Mouse (Mus musculus) embryo, embryonic 10.5 days (tissue): ENCODE measurements around the gene Prkch.

Source experiments
- DNase-seq: peaks from one replicate; pipeline ENCODE4 v3.0.0-alpha.2; 2015; ENCODE audit warnings: low spot score

Prkch gene

GRCm38 (mm10) chr12:73610831-73611370 lies 26.3 kb downstream of the Prkch start:
- DNase-seq = no peak

DNA sequence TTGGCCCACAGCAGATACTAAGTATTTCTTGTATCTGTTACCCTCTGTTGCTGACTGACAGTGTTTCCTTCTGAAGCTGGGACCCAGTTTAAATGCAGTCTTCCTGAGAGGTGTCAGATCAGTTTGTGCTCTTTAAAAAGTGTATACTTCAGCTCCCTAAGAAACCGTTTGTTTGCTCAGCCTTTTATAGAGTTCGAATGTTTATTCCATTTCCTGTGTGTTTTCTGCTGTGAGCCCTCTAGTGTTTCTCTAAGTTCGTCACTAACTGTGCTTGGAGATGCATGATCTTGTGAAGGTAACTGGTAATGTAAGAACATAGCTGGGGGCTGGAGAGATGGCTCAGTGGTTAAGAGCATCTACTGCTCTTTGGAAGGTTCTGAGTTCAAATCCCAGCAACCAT lies 27.1 kb downstream of the Prkch start:
- DNase-seq = no peak

DNA sequence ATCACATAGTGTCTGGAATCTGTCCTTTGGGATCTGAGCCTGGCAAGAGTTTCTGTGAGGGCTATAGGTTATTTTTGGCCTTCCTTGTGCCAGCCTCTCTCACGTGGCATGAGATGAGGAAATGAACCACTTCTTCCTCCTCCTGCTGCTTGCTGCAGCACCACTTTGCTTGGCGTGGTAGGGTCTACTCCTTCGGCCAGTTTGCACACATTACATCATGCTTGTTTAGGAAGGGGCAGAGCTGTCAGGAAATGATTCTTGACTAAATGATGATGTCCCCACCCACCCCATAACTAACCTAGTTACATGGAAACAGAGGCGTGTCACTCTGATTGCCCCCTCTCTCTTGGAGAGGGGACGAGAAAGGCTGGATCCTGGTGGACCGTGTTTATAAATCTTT lies 28.6 kb downstream of the Prkch start:
- no peak for DNase-seq

DNA sequence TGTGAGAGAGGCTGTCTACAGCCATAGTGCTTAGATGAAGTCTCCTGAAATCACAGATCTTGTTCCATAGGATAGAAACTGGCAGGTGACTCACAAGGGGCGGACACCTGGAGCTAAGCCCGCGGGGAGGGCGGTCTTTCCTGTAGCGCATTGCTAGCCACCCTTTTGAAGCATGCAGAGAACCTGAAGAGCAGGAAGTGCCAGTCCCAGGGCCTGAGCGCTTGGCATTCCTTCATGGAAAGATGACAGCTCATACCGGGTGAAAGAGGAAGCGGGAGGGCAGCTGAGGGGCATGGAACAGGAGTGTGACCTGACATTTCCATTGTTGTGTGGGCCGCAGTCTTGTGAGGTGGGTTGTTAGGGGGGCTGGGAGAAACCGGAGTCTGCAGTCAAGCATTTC lies 33.1 kb downstream of the Prkch start:
- peak; percentile 29 for DNase-seq

- no peak for DNase-seq
Observed at GRCm38 (mm10) chr12:73625277-73626032, 40.9 kb downstream of the Prkch start.

DNA sequence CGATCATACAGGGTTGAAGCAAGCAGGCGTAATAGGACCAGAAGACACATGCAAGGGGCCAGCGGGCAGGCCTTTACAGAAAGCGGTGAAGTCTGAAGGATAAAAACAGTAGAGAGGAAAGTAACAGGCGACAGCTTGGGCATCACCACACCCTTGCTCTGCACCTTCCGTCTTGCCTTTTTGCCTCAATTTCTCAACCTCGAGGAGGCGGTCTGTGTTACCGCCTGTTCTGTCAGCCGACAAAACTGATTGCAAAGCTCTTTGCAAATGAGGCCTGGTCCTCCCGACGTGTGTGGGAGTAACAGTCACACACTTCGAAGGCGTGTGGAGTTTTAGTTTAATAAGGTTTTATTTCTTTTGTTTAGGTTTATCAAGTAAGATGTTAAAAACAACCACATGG lies 43.3 kb downstream of the Prkch start:
- DNase-seq = no peak

DNA sequence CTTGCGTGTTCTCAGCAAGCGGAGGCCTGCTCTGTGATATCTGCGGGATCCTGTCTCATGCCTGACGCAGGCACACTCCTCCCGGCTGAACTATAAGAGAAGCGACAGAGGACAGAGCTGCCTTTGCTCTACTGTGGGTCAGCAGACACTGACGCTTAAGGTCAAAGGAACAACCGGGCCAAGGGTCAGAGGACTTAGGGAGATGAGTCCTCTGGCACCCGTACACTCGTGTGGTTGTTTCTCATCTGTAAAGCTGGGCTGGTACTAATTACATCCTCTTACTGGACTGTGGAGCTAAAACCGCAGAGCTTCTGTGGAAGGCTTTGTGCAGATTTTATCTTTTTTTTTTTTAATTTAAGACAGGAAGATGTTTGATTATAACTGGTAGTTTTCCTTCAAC lies 46.0 kb downstream of the Prkch start:
- DNase-seq = no peak

- DNase-seq = no peak
Observed at GRCm38 (mm10) chr12:73631148-73631547, 46.6 kb downstream of the Prkch start.

DNA sequence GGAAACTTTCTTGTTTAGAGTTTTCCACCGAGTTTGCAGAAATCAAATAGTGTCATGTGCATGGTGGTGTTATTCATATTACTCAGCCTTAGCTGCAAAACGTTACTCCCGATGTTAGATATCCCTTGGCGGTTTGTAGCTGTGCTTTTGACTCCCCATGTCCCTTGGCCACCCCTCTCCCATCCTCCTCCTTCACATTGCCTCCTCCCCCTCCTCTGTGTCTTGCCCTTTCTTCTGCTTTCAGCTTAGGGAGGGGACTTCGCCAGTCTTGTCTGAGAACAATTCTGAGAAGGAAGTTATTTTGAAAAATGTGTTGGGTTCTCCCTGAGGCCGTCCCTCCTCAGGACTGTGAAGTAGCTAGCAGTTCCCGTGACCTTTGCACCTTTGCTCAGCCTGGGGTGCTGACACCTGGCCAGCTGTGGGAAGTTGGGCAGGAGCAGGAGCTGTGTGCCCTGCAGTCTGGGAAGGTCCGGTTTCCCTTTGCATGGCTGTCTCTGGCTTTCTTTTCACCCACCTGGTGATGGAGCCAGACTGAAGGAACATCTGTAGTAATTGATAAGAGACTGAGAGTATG lies 48.2 kb downstream of the Prkch start:
- DNase-seq = no peak

DNA sequence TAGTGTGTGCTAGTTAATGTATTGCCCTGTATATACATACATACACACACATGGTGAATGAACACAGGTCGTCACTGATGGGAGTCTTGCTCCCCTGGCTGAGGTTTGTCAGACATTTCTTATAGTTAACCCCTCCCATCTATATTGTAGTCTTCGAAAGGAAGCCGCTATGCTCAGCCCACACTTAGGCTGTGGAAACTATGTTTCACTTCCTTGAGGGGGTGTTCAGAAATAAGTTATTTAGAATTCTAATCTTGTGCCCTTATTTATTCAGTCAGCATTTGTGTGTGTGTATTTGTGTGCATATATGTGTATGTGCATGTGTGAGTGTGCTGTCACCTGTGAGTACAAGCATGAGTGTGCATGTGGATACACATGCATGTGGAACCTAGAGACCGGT lies 49.1 kb downstream of the Prkch start:
- DNase-seq = no peak

DNA sequence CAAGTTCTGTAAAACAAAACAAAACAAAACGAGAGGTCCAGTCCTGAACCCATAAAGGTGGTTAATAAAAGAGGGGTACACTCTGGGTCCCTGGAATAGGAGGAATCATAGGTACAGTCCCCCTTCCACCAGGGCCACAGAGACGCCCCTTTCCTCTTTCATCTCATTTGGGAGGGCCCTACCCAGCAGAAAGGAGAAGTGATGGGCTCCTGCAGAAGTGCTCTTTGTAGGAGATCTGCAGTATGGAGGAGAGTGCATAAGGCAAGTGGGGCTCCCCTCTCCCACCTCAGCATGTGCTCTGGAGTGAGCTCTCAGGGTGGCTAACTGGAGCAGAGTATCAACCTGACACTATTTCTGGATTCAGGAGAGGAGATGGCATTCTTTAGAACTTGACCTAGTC lies 55.0 kb downstream of the Prkch start:
- no peak for DNase-seq

DNA sequence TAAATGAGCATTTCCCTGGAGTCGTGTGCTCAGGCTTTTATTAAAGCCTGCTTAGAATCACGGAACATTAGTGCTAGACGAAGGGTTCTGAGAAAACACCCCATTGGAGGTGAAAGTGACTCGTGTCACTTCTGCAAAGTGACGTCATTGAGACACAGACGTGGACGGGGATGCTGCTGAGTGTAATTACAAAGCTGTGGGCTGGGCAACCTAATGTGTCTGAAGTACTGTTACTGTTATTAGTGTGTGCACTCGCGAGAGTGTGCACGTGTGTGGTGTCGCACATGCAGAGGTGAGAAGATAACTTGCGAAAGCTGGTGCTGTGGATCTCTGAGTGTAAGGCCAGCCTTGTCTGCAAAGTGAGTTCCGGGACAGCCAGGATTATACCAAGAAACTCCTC lies 56.6 kb downstream of the Prkch start:
- DNase-seq = no peak

DNA sequence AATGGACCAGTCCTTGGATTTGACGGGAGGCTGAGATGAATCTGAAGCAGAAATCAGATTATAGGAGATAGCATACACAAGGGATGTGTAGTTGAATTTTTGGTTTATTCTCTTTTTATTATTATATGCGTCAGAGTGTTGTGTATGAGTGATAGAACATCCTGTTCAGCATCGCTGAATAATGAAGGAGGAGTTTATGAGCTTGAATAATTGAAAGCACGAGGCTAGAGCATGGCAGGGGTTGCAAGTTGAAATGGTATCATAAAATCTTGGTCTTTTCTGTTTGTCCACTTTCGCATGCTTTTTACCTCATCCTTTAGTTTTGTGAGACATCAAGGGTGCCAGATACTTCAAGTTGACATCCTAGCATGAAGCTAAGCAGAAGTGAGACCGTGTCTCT lies 60.6 kb downstream of the Prkch start:
- DNase-seq = no peak

DNA sequence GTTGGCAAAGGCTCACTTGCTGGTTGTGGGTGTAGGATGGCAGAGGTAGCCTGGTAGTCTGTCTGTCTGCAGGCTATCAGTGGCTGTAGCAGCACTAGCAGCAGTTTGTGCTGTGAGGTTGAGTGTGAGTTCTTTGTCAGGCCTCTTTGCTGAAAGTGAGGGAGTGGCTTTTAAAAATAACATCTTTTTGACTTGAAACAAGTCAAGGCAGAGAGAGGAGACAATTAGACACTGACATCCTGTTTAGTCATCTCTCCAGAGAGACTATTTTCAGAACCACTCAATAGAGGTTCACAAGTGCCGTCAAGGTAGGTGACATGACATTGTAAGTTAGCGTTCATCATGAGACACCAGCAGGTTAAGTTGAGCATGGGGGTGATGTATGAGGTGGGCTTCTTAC lies 63.1 kb downstream of the Prkch start:
- no peak for DNase-seq

GRCm38 (mm10) chr12:73656568-73657204 lies 72.1 kb downstream of the Prkch start:
- DNase-seq = no peak

- no peak for DNase-seq
Observed at GRCm38 (mm10) chr12:73663421-73663820, 78.8 kb downstream of the Prkch start.

GRCm38 (mm10) chr12:73666701-73667100 lies 82.1 kb downstream of the Prkch start:
- no peak for DNase-seq

DNA sequence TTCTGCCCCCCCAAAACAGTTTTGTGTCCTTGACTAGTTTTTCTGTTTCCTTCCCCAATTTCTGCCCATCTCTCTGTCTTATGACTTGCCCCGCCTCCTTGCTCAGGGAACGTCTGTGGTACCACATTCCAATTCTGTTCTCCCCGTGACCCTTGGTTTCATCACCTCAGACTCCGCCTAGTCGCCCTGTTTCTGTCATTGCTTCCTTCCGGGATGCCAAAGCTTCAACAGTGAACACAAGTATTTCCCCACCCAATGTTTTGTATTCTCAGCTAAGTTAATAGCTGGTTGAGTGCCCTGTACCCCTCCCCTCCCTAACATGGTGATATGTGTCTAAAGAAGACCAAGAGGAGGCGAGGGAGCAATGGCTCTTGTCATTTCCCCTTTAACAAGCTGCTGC lies 83.0 kb downstream of the Prkch start:
- DNase-seq = no peak

- DNase-seq = no peak
Observed at GRCm38 (mm10) chr12:73670739-73671138, 86.1 kb downstream of the Prkch start.

DNA sequence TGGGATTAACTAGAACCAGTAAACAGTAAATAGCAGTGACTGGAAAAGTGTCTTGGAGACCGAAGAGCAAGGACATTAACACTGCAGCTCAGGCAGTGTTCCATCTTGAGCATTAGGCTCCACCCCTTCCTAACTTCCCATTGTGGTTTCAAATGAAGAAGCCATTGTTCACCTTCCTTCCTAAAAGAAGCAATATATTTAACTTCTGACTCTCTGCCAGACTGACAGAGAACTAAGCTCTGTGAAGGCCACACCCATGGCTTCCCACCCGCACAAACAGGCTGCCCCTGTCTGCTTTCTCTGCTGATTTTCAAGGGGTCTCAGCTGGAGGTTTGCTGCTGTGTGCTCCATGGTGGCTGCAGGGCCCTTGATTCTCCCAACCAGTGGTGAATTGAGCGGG lies 86.9 kb downstream of the Prkch start:
- no peak for DNase-seq

GRCm38 (mm10) chr12:73672007-73672406 lies 87.4 kb downstream of the Prkch start:
- no peak for DNase-seq

DNA sequence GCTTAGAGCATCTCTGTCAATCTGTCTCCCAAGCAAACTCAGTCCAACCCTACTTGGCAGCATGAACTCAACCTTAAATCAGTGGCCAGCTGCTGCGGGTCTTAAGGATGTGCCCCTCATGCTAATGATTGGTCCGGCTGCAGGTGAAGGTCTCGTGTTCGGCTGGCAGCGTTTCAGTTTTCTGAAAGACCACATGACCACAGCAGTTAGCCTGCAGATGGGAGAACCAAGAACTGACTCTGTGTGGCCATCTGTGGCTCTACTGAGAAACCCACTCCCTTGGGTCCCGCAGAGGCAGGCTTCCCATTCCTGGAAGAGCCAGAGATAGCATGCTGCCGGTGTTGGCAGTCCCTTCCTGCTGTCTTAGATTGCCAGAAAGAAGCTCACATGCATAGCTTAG lies 89.2 kb downstream of the Prkch start:
- no peak for DNase-seq

- peak; percentile 41 for DNase-seq
Observed at GRCm38 (mm10) chr12:73675212-73675611, 90.6 kb downstream of the Prkch start.
